Mouse (Mus musculus) right cerebral cortex, adult 2 months (tissue): ENCODE data around the gene Kdm8.

Experiments
- DNase-seq, 2 experiments: peaks; one replicate each; pipeline ENCODE4 v3.0.0; 2021 to 2022; ENCODE audit warnings: low spot score in 2 of 2

Gene Kdm8

GRCm38 (mm10) chr7:125499927-125500868 lies 55.7 kb downstream of the Kdm8 start:
- DNase-seq = peak; percentile 65 to 68

DNA sequence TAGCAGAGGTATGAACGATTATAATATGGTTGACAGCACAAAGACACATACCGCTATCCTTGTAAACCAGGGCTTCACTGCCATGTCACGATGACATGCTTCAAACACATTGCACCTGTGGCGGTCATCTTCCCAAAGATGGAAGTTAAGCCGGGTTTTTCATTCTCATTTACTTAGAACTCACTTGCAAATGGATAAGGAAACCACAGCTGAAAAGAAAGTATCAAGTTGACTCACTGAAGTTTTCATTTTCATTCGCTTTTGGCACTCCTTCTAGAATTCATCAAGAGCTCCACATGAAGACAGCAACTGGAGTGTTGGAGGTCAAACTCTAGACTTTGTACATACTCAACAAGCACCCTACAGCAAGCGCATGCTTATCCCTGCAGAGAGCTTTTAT lies 56.4 kb downstream of the Kdm8 start:
- DNase-seq = no peak

- no peak for DNase-seq
Measured at GRCm38 (mm10) chr7:125503374-125504092, 59.1 kb downstream of the Kdm8 start.

DNA sequence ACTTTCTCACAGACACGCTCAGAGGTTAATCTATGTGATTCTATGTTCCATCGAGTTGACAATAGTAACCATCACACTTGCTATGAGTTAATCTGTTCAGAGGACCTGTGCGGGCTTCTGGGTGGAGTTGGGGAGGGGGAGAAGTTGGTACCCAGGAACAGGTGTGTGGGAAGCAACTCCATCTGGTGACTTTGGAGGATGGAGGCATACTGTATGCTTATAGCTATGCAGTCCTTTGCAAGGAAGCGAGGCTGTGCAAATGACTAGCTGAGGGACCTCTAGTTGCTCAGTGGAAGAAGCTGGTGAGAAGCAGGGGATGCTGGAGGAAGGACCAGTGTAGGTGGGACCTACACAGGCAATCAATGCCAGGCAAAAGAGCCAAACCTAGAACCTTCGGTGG lies 60.1 kb downstream of the Kdm8 start:
- peak; percentile 54 to 61 for DNase-seq

- no peak for DNase-seq
Measured at GRCm38 (mm10) chr7:125505568-125505967, 61.1 kb downstream of the Kdm8 start.

DNA sequence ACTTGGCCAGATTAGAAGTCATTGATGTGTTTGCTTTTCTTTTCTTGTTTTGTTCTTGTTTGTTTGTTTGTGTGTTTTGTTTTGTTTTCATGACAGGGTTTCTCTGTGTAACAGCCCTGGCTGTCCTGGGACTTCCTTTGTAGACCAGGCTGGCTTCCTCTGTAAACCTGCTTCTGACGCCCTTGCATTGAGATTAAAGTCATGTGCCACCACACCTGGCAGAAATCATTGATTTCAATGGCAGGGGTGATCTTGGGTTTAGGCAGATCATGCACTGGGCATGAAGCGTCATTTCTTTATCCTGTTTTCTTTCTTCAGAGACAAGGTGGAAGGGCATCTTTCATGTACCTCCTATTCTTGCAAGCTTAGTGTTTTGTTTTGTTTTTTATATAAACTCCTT lies 62.8 kb downstream of the Kdm8 start:
- DNase-seq = no peak

GRCm38 (mm10) chr7:125511432-125511831 lies 67.0 kb downstream of the Kdm8 start:
- DNase-seq = no peak

- no peak for DNase-seq
Measured at GRCm38 (mm10) chr7:125511852-125512251, 67.4 kb downstream of the Kdm8 start.
